Mouse (Mus musculus): Measurements from ENCODE around the gene Mpzl2. TPM values are rescaled to one million over a fixed set of nuclear protein-coding genes. Genes with fewer than 3 reads are reported as not detected.

Mpzl2 gene
- polyA plus RNA-seq, 1 experiment from 2014 or later, result 11.0 TPM

DNA sequence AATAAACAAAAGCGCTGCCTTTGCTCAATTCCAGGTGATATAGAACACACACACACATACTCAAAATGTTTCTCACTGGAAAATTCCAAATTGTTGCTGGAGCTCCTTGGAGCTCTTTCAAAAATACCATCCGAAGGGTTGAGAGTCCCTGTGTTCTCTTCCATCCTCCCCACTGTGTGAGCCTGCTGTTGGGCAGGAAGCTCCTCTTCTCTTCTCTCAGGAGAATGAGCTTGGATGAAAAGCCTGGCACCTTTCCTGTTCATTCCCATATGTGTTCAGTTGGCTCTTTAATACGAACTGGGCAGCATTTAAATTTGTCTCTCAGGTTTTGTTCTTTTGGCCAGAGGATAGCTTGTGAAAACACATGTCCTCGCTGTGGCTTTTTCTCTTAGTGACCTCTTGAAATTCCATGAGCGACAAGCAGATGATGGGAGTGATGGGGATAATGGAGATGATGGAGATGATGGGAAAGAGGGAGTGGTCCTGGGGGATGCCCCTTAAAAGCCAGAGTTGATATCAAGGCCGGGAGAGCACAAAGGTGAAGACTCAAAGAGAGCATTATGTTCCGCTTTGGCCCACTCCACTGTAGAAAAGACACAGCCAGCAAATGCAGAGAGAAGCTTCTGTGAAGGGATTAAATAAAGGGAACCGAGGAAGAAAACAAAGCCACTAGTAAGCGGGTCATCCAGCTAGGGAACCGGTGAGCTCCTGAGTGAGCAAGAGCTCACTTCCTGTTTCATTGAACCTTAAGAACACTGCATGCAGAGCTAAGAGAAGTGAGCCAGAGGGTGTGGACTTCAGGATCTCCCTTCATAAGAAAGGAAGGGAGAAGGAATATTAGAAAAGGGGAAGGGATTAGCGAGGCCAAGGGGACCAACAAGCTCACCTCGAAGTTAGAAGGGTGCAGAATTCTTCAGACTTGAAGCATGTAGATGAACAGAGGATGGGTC lies 46.4 kb downstream of the Mpzl2 start:
- Histone ChIP-seq H3K36me3 (ENCODE audit: control insufficient read depth, insufficient read depth) (no peaks in the 10 kb centered on the region), H3K9me3 (ENCODE audit: control insufficient read depth) (no peaks in the 10 kb centered on the region), H3K4me3 (ENCODE audit: low read depth, low read length) (no peak overlapping the region), H3K9ac (ENCODE audit: low read depth, low read length) (no peak overlapping the region), H3K4me1 (replicated peaks; ENCODE audit: control insufficient read depth, insufficient read depth, low read length) (no peaks in the 10 kb centered on the region), H3K27ac (ENCODE audit: low read depth, low read length) (no peak overlapping the region), H3K4me2 (replicated peaks; ENCODE audit: low read depth) (no peak overlapping the region), H3K27me3 (replicated peaks; ENCODE audit: control insufficient read depth, insufficient read depth, low read length) (no peaks in the 10 kb centered on the region)
- 82% methylated on average over 12 of the region's 12 CpGs for WGBS
- no peak for ATAC-seq
- no peak for TF ChIP-seq CTCF (IDR thresholded peaks at IDR 0.05; ENCODE audit: low read depth)

DNA sequence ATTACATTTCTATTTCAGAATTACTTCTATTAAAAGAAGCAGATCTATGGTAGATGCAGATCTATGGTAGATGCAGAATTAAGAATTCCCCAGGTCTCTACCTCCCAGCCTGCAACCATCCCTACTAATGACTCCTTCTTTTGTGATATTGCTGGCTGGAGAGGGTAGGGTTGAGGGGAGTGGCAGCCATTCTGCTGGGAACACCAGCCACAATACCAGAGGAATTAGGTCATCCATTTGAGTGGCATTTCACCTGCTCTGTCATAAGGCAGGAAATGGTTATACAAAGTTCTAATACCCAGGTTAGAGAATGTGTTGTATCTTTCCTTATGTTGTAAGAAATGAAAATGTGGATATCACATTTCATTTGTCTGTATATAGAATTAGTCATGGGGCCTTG lies 48.4 kb downstream of the Mpzl2 start:
- no peak for TF ChIP-seq CTCF (IDR thresholded peaks at IDR 0.05; ENCODE audit: low read depth)
- Histone ChIP-seq H3K4me3 (ENCODE audit: low read depth, low read length) (no peak overlapping the region), H3K9me3 (ENCODE audit: control insufficient read depth) (no peaks in the 10 kb centered on the region), H3K36me3 (ENCODE audit: control insufficient read depth, insufficient read depth) (no peaks in the 10 kb centered on the region), H3K27me3 (replicated peaks; ENCODE audit: control insufficient read depth, insufficient read depth, low read length) (no peaks in the 10 kb centered on the region), H3K9ac (ENCODE audit: low read depth, low read length) (no peak overlapping the region), H3K4me2 (replicated peaks; ENCODE audit: low read depth) (no peak overlapping the region), H3K27ac (ENCODE audit: low read depth, low read length) (no peak overlapping the region), H3K4me1 (replicated peaks; ENCODE audit: control insufficient read depth, insufficient read depth, low read length) (no peaks in the 10 kb centered on the region)
- peak; percentile 51; the same call in 1 of the 2 replicates for ATAC-seq

DNA sequence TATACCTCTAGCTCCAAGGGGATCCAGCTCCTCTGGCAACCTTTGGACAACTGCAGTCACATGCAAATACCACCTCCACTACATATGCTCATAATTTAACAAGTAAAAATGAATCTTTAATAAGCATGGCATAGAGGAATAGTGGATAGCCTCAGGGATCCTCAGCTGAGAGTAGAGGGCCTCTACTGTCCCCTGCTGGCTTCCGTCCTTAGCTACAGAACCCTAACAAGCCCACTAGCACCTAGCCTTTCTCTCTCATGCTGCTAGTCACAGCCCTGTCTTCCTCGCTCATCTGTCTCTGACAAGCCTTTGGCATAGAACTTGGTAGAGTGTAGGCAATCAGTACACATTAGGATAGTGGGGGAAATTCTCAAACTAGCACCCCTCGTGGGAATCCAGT lies 51.2 kb downstream of the Mpzl2 start:
- Histone ChIP-seq H3K4me3 (ENCODE audit: low read depth, low read length) (no peak overlapping the region), H3K27me3 (replicated peaks; ENCODE audit: control insufficient read depth, insufficient read depth, low read length) (no peaks in the 10 kb centered on the region), H3K4me1 (replicated peaks; ENCODE audit: control insufficient read depth, insufficient read depth, low read length) (no peaks in the 10 kb centered on the region), H3K4me2 (replicated peaks; ENCODE audit: low read depth) (no peak overlapping the region), H3K9me3 (ENCODE audit: control insufficient read depth) (no peaks in the 10 kb centered on the region), H3K36me3 (ENCODE audit: control insufficient read depth, insufficient read depth) (no peaks in the 10 kb centered on the region), H3K9ac (ENCODE audit: low read depth, low read length) (no peak overlapping the region), H3K27ac (ENCODE audit: low read depth, low read length) (no peak overlapping the region)
- peak; percentile 59 for TF ChIP-seq CTCF (IDR thresholded peaks at IDR 0.05; ENCODE audit: low read depth)
- no peak for ATAC-seq
- WGBS, result 72% methylated on average over 3 of the region's 3 CpGs

DNA sequence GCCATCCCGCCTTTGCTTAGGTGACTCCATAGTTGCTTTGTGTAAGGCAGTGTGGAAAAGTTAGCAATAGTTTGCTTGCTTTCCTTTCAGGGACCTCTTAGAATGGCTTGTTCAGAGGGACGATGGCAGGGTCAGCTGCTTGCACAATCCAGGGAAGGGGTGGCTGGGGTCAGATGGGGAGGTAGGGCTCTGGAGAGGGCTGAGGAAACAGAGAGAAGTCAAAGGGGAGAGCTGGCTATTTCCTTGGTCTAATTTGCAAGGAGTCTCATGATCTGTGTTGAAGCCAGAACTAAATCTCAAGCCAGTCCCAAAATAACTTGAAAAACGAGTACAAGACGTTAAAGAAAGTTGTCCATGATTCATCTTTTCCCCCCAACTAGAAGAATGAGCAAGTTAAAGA lies 53.0 kb downstream of the Mpzl2 start:
- ATAC-seq, result no peak
- TF ChIP-seq CTCF (IDR thresholded peaks at IDR 0.05; ENCODE audit: low read depth), result no peak
- H3K4me1 ChIP-seq (replicated peaks; ENCODE audit: control insufficient read depth, insufficient read depth, low read length), result no peaks in the 10 kb centered on the region
- no peak overlapping the region for H3K4me2 ChIP-seq (replicated peaks; ENCODE audit: low read depth)
- H3K9ac ChIP-seq (ENCODE audit: low read depth, low read length), result no peak overlapping the region
- no peak overlapping the region for H3K4me3 ChIP-seq (ENCODE audit: low read depth, low read length)
- H3K36me3 ChIP-seq (ENCODE audit: control insufficient read depth, insufficient read depth), result no peaks in the 10 kb centered on the region
- H3K9me3 ChIP-seq (ENCODE audit: control insufficient read depth), result no peaks in the 10 kb centered on the region
- no peaks in the 10 kb centered on the region for H3K27me3 ChIP-seq (replicated peaks; ENCODE audit: control insufficient read depth, insufficient read depth, low read length)
- H3K27ac ChIP-seq (ENCODE audit: low read depth, low read length), result no peak overlapping the region
- WGBS, result 58% methylated on average over 4 of the region's 4 CpGs

DNA sequence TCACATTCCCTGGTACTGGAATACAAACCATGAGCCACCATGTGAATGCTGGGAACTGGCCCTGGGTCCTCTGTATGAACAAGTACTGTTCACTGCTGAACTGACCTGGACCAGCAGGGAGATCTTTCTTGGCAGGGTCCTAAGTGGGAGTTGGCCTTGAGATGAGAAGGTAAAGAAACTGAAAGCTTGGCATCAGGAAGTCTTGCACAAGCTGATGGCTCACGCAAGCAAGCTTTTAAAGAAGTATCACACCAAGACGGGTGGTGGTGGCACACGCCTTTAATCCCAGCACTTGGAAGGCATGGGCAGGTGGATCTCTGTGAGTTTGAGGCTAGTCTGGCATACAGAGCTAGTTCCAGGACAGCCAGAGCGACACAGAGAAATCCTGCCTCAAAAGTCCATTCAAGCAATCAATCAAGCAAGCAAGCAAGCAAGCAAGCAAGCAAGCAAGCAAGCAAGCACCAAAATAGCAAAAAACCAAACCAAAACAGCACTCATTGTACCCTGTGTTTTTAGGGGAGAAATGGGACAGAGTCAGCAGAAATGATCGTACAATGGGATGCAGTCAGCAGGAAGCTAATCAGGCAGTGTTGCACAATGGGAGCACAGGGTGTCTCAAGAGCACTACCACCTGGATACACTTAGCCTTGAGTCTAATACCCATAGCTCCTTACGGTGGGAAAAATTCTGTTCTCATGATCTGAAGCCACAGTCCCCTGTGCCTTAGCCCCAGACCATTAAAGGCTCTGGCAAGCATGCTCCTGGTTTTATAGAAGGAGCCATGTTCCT lies 55.7 kb downstream of the Mpzl2 start:
- Histone ChIP-seq H3K9ac (ENCODE audit: low read depth, low read length) (no peak overlapping the region), H3K4me1 (replicated peaks; ENCODE audit: control insufficient read depth, insufficient read depth, low read length) (0 out of 2 replicates have a peak, but pooled peaks cover 2% of the 10 kb centered on the region), H3K4me2 (replicated peaks; ENCODE audit: low read depth) (no peak overlapping the region), H3K27me3 (replicated peaks; ENCODE audit: control insufficient read depth, insufficient read depth, low read length) (no peaks in the 10 kb centered on the region), H3K4me3 (ENCODE audit: low read depth, low read length) (no peak overlapping the region), H3K36me3 (ENCODE audit: control insufficient read depth, insufficient read depth) (no peaks in the 10 kb centered on the region), H3K27ac (ENCODE audit: low read depth, low read length) (no peak overlapping the region), H3K9me3 (ENCODE audit: control insufficient read depth) (no peaks in the 10 kb centered on the region)
- 47% methylated on average over 6 of the region's 6 CpGs for WGBS
- no peak for TF ChIP-seq CTCF (IDR thresholded peaks at IDR 0.05; ENCODE audit: low read depth)
- peak; percentile 82 for ATAC-seq

DNA sequence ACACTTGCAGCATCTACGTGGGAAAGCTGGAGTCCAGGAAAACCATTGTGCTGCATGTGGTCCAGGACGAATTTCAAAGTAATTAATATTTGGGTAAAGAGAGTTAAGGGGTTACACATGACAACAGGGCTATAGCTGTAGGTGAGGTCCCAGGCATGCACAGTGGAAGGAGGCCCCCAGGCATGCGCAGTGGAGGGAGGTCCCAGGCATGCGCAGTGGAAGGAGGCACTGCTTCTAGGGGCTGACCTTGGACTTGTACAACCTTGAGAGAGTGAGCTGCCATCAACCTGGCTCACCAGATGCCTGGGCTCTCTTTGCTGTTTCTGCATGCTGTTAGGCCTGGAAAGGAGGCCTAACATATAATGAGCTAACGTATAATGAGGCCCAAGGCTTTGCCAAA lies 58.3 kb downstream of the Mpzl2 start:
- H3K9me3 ChIP-seq (ENCODE audit: control insufficient read depth), result no peaks in the 10 kb centered on the region
- H3K36me3 ChIP-seq (ENCODE audit: control insufficient read depth, insufficient read depth), result no peaks in the 10 kb centered on the region
- H3K27ac ChIP-seq (ENCODE audit: low read depth, low read length), result no peak overlapping the region
- no peak overlapping the region for H3K4me2 ChIP-seq (replicated peaks; ENCODE audit: low read depth)
- no peaks in the 10 kb centered on the region for H3K27me3 ChIP-seq (replicated peaks; ENCODE audit: control insufficient read depth, insufficient read depth, low read length)
- no peak for TF ChIP-seq CTCF (IDR thresholded peaks at IDR 0.05; ENCODE audit: low read depth)
- H3K4me3 ChIP-seq (ENCODE audit: low read depth, low read length), result no peak overlapping the region
- H3K4me1 ChIP-seq (replicated peaks; ENCODE audit: control insufficient read depth, insufficient read depth, low read length), result peaks cover 9% of the 10 kb centered on the region; the same call in 1 of the 2 replicates
- 84% methylated on average over 5 of the region's 5 CpGs for WGBS
- no peak for ATAC-seq
- H3K9ac ChIP-seq (ENCODE audit: low read depth, low read length), result no peak overlapping the region
